Mouse (Mus musculus) bone marrow, adult 2 months (tissue): ENCODE measurements around the gene Golga2.

ENCODE experiments used
- CTCF ChIP-seq: fragments of 200-500 bp; IDR thresholded peaks from 2 replicates; pipeline ENCODE4 v1.5.1; 2011; ENCODE audit warnings: low read length, control low read depth; ENCODE audit not compliant: control insufficient read depth, insufficient read depth
- POLR2A ChIP-seq: fragments of 200-500 bp; IDR thresholded peaks from 2 replicates; pipeline ENCODE4 v1.6.1; 2011; ENCODE audit warnings: low read depth, mild to moderate bottlenecking, control low read depth, low read length, borderline replicate concordance; ENCODE audit not compliant: control insufficient read depth

- TF ChIP-seq CTCF (no peak), POLR2A (no peak)
Measured at GRCm38 (mm10) chr2:32341634-32341939, 54.4 kb downstream of the Golga2 start.
